Mouse (Mus musculus) ES-Bruce4 (cell line): ENCODE measurements around the gene Filip1l.

Experiments used
- CTCF ChIP-seq: IDR thresholded peaks from one replicate; pipeline ENCODE4 v1.8.1; 2011; ENCODE audit warnings: low read depth, low read length
- EP300 ChIP-seq: IDR thresholded peaks from 2 replicates; pipeline ENCODE4 v1.6.1; 2011; ENCODE audit warnings: low read depth, low read length; ENCODE audit not compliant: insufficient read depth
- POLR2A ChIP-seq: IDR thresholded peaks from one replicate; pipeline ENCODE4 v1.8.1; 2011; ENCODE audit warnings: low read length; ENCODE audit not compliant: insufficient read depth

- TF ChIP-seq EP300 (no peak), POLR2A (no peak), CTCF (no peak)
Observed at GRCm38 (mm10) chr16:57389566-57390251, 36.8 kb downstream of the Filip1l start.
